Mouse (Mus musculus): ENCODE measurements at regions not wholly inside any gene's neighbourhood (a gene's known extent, or its start where the extent isn't known, plus 50 kb on each side); places are given as distances from the start of the nearest gene placed in this dataset.

DNA sequence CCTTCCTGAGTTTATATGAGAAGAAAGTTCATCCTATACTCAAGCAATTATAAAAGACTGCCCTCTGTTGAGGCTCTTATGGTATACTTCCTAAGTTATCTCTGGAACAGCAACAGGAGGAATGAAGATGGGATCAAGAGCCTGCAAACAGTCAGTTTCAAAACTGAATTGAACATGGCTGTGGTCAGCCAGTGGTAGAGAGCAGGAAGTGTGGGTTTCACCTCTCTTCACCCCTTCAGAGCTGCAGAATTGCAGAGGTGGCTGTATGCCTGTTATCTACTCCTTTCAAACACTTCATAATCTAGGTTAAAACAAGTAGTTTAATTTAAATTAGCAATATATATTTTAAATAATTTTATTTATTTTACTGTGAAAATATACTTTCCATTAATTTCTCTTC is 854.8 kb upstream of the Sel1l start:
- DNase-seq = no peak
- intact Hi-C loops (cut with DNase I) = no loop called here

DNA sequence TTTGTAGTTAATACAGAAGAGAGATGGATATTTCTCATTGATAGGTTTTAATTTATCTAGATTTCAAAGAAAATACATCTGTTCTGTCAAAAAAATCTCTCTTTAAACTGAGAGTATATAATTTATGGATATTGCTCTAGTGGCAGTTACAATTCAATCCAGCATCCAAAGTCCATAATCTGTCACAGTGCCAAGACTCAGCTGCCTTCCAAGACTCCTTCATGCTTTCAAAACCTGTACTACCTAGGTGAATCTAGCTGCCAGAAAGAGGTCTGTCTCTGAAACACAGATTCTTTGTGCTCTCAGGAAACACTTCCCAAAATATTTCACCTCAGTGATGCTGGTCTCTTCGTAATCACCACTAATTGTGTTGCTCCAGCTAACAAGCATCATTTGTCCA is 844.0 kb upstream of the Sel1l start:
- DNase-seq = no peak
- intact Hi-C loops (cut with DNase I) = no loop called here

DNA sequence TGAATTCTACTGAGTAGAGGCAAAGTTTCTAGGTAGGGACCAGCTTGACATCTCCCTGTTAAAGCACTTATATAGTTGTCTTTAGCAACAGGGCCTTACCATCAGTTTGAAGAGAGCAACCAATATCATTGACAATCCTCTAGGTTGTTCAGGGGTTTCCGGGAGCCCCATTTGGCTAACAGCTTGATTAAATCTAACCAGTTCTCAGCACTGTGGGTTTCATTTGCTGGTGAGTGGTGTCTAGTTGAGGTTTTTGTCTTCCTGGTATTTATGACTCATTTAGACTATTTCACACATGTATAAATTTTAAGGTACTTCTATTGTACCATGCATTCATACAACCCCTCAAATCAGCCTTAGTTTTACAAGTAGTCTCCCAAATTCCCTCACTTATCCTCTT is 823.4 kb upstream of the Sel1l start:
- intact Hi-C loops (cut with DNase I) = no loop called here
- no peak for DNase-seq

DNA sequence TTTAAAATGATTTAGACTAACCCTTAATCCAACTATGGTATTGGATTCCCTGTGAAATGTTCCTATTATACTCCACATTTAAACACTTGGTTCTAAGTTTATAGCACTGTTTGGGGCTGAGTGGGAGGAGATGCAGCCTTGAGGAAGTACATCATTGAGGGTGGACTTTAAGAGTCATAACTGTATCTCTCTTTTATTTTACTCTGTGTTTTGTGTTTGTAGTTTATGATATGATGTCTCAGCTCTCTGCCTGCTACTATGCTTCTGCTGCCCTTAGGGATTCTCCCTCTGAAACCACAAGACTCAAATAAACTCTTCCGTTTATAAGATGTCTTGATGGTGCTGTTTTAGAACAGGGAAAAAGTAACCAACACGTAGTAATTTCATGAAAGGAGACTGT is 797.7 kb upstream of the Sel1l start:
- no peak for DNase-seq
- intact Hi-C loops (cut with DNase I) = no loop called here

DNA sequence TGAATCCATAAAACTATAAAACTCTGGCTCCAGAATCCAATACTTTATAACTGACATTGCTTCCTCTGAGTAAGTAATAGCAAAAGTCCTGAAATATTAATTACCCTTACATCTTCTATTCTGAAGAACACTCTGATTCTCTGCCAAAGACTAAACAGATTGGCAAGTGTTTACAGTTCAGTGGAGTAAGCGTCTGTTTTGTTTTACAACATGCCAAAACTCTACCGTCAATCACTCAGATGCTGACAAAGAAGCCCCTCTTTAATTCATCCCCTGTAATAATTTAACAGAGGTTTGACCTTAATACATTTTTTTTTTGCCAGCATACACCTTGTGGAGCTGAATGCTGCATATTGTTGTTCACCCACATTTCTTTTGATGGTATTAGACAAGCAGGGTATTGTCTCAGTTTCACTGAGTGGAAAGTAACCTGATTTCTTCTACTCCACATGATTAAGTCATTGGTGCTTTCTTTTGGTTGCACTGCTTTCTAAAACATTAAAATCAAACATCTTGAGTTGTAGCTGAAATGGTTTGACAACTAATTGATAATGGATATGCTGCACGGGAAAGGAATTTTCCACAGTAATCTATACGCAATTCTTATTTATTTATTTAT is 796.2 kb upstream of the Sel1l start:
- intact Hi-C loops (cut with DNase I) = no loop called here
- no peak for DNase-seq

DNA sequence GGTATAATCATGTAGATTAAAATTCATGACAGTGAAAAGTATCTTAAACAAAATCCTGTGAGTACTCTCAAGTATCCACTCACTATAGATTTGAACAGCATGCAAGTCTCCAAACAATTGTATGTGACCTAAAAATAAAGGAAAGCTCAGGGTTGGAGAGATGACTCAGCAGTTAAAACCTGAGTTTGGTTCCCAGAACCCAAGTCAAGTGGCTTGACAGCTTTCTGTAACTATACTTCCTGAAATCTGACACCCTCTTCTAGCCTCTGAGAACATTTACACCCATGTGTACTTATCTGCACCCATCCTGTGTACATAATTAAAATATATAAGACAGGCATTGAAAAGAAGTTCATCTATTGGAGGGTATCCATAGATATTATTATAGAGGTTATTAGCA is 770.2 kb upstream of the Sel1l start:
- intact Hi-C loops (cut with DNase I) = no loop called here
- no peak for DNase-seq

DNA sequence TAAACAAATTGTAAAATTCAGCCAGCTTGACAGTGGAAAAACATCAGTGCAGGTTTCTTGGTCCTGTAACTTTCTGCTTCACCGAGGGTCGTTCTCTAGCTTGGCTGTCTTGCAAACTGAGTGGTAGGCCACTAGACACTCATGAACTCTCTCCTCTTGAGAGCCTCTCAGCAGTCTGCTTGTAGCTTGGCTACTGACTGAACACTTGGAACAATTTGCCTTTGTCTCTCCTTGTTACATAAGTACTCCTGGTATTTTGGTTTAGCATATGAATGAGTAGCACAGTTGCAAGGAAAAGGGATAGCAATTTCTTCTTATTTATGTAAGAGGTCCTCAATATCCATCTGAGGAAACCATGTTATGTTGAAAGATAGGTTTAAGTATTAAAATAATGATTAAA is 769.6 kb upstream of the Sel1l start:
- intact Hi-C loops (cut with DNase I) = no loop called here
- no peak for DNase-seq

DNA sequence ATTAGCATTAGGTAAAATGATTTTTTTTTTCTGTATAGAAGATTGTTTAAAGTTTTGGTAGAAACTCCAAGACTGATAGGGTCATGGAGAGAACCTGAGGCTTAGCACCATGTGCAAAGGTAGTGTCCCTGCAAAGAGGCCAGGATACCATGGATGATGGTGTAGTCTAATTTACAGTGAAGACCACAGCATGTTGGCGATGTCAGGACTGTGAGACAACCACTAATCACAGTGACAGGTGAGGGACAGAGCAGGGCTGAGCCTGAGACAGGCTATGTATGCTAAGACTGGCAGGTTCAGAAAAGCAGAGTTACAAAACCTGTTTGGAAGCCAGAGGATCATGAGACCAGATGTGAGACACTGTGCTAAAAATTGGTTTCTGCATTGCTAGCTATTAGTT is 752.7 kb upstream of the Sel1l start:
- DNase-seq = no peak
- intact Hi-C loops (cut with DNase I) = no loop called here

DNA sequence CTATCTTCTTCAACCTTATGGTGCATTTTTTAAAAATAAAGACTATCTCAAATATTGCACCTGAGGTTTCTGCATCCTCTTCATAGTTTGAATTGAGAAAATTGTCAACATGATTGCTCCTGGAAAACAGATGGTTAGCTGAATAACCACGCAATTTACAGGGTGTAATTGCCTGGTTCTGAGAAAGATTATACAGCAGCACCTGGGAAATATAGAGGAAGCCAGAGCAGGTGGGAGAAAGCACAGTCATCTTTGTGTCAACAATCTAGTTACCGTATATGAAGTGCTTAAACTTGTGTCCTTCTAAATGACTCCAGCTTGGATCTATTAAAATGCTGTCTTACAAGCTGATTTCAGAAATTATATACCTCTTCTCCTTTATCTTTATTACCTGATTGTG is 740.8 kb upstream of the Sel1l start:
- intact Hi-C loops (cut with DNase I) = no loop called here
- DNase-seq = no peak

DNA sequence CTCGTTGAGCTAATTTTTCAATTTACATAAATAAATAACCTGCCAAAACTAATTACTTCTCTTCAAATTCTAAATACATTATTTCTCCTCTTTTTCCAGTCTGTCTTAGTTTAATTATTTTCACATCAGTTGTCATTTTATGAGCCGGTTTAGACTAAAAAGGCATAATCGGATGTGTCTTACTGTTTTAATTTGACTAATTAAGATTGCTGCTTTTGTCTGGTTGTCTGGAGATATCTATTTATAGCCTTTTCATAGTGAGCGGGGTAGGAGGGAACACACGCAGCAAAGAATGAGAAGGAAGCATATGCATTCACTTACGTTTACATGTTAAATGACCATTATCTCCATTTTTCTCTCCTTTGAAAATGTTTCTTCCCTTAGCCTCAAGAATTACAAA is 740.3 kb upstream of the Sel1l start:
- intact Hi-C loops (cut with DNase I) = no loop called here
- no peak for DNase-seq

DNA sequence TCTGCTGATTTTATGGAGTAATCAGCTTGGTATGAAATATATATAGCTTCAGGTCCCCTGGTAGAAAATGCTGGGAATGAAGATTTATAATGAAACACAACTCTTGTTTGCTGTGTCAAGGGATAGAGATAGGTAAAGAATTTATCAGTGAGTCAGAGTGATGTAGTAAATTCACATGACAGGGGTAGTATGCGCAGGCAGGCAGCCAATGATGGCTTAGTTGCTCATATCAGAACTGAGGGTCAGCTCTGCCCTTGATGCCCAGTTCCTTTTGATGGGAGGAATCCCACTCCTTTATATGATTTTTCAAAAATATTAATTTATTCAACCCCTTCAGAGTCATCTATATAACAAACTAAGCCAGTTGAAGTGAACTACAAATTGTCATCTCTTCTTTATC is 729.6 kb upstream of the Sel1l start:
- intact Hi-C loops (cut with DNase I) = no loop called here
- no peak for DNase-seq
